Mouse (Mus musculus) heart, embryonic 13.5 days (tissue): ENCODE data around the gene Gpr33. TPM values are rescaled to one million over a fixed set of nuclear protein-coding genes. Genes with fewer than 3 reads are reported as not detected.

Experiments
- ATAC-seq: fragments of 200-750 bp; cut with Nextera tagmentation; 2 replicates; pipeline ENCODE4 v1.8.0; 2017; ENCODE audit warnings: moderate TSS enrichment; ENCODE audit not compliant: insufficient number of reproducible peaks, low FRiP score, low TSS enrichment; ENCODE audit errors: extremely low read depth
- H3K27ac ChIP-seq: fragments of 300-500 bp; sonication (generic); replicated peaks from 2 replicates; pipeline ENCODE4 v1.5.1; 2015; ENCODE audit warnings: moderate library complexity, mild to moderate bottlenecking, inconsistent platforms
- H3K27me3 ChIP-seq: fragments of 300-500 bp; sonication (generic); replicated peaks from 2 replicates; pipeline ENCODE4 v1.6.1; 2015; ENCODE audit warnings: mild to moderate bottlenecking, inconsistent platforms
- H3K36me3 ChIP-seq: fragments of 300-500 bp; sonication (generic); 2 replicates; pipeline ENCODE4 v1.6.1; 2015; ENCODE audit warnings: mild to moderate bottlenecking, inconsistent platforms
- H3K4me1 ChIP-seq: fragments of 300-500 bp; sonication (generic); 2 replicates; pipeline ENCODE4 v1.6.1; 2015; ENCODE audit warnings: inconsistent platforms
- H3K4me2 ChIP-seq: fragments of 300-500 bp; sonication (generic); 2 replicates; pipeline ENCODE4 v1.6.1; 2015; ENCODE audit warnings: inconsistent platforms, mild to moderate bottlenecking, moderate library complexity
- H3K4me3 ChIP-seq: fragments of 300-500 bp; sonication (generic); 2 replicates; pipeline ENCODE4 v1.5.1; 2015; ENCODE audit warnings: moderate library complexity, mild to moderate bottlenecking, inconsistent platforms
- H3K9ac ChIP-seq: fragments of 300-500 bp; sonication (generic); 2 replicates; pipeline ENCODE4 v1.6.1; 2015; ENCODE audit warnings: inconsistent platforms, mild to moderate bottlenecking, moderate library complexity
- H3K9me3 ChIP-seq: fragments of 300-500 bp; sonication (generic); 2 replicates; pipeline ENCODE4 v1.6.1; 2016; ENCODE audit warnings: inconsistent platforms
- WGBS: fragments of 180-500 bp; shearing (Covaris S2); methylation state at CpG from one replicate; pipeline ENCODE4 v1.1.7; 2015; ENCODE audit warnings: mixed read lengths; 5-methylcytosine and 5-hydroxymethylcytosine counted together
- polyA plus RNA-seq: library from polyadenylated mRNA; unstranded; fragments of >200 nt; fragmentation: Nextera tagmentation; extraction: Ambion mirVana; gene quantifications from 2 replicates; pipeline ENCODE4 v1.2.1, GENCODE M21; 2015

The Gpr33 gene
- polyA plus RNA-seq, 1 experiment from 2014 or later: not detected

- H3K4me2 ChIP-seq: 0 out of 2 replicates have a peak overlapping the region, but pooled peaks have one; percentile 7
- H3K36me3 ChIP-seq: no peaks in the 10 kb centered on the region
- no peaks in the 10 kb centered on the region for H3K27me3 ChIP-seq
- ATAC-seq: no peak
- peaks cover 14% of the 10 kb centered on the region for H3K4me1 ChIP-seq
- no peak overlapping the region for H3K9ac ChIP-seq
- 68% methylated on average over 15 of the region's 15 CpGs for WGBS
- no peak overlapping the region for H3K4me3 ChIP-seq
- H3K27ac ChIP-seq: no peak overlapping the region
- H3K9me3 ChIP-seq: no peaks in the 10 kb centered on the region
Observed at GRCm38 (mm10) chr12:52009928-52010629, 17.8 kb downstream of the Gpr33 start.

GRCm38 (mm10) chr12:52006633-52006994 is 21.2 kb downstream of the Gpr33 start:
- WGBS: 46% methylated on average over 5 of the region's 5 CpGs
- Histone ChIP-seq H3K27me3 (no peaks in the 10 kb centered on the region), H3K9ac (peak overlapping the region; percentile 90), H3K4me2 (peak overlapping the region; percentile 82), H3K9me3 (no peaks in the 10 kb centered on the region), H3K36me3 (peaks cover 10% of the 10 kb centered on the region), H3K4me1 (peaks cover 9% of the 10 kb centered on the region), H3K4me3 (peak overlapping the region; percentile 87), H3K27ac (0 out of 2 replicates have a peak overlapping the region, but pooled peaks have one; percentile 10)
- ATAC-seq: 0 out of 2 replicates have a peak, but pooled peaks have one; percentile 20

GRCm38 (mm10) chr12:52005877-52006632 is 21.8 kb downstream of the Gpr33 start, which contains the start of gene Dtd2:
Gene Dtd2 (minus strand): TSS chr12:52006501.
- Histone ChIP-seq H3K9ac (peak within 1 kb of the TSS; percentile 90), H3K9me3 (no peaks in the 10 kb centered on the region), H3K4me1 (peaks cover 13% of the 10 kb centered on the region), H3K27ac (peak within 1 kb of the TSS; percentile 78), H3K4me2 (peak within 1 kb of the TSS; percentile 82), H3K4me3 (peak within 1 kb of the TSS; percentile 87), H3K27me3 (no peaks in the 10 kb centered on the region), H3K36me3 (peaks cover 10% of the 10 kb centered on the region)
- ATAC-seq: peak; percentile 93
- WGBS: 2% methylated on average over 46 of the region's 46 CpGs

GRCm38 (mm10) chr12:52002746-52003145 is 25.1 kb downstream of the Gpr33 start:
- H3K4me2 ChIP-seq: no peak overlapping the region
- H3K27ac ChIP-seq: no peak overlapping the region
- peaks cover 34% of the 10 kb centered on the region for H3K36me3 ChIP-seq
- no peaks in the 10 kb centered on the region for H3K27me3 ChIP-seq
- peaks cover 13% of the 10 kb centered on the region for H3K4me1 ChIP-seq
- H3K4me3 ChIP-seq: no peak overlapping the region
- no peaks in the 10 kb centered on the region for H3K9me3 ChIP-seq
- ATAC-seq: no peak
- H3K9ac ChIP-seq: no peak overlapping the region
- 89% methylated on average over 3 of the region's 3 CpGs for WGBS

GRCm38 (mm10) chr12:52001544-52001943 is 26.3 kb downstream of the Gpr33 start:
- H3K9me3 ChIP-seq: no peaks in the 10 kb centered on the region
- H3K27me3 ChIP-seq: no peaks in the 10 kb centered on the region
- peaks cover 46% of the 10 kb centered on the region for H3K36me3 ChIP-seq
- H3K9ac ChIP-seq: no peak overlapping the region
- no peak for ATAC-seq
- WGBS: 20% methylated on average over 4 of the region's 4 CpGs
- peaks cover 9% of the 10 kb centered on the region for H3K4me1 ChIP-seq
- no peak overlapping the region for H3K4me3 ChIP-seq
- H3K4me2 ChIP-seq: no peak overlapping the region
- H3K27ac ChIP-seq: no peak overlapping the region

GRCm38 (mm10) chr12:51998366-51998932 is 29.4 kb downstream of the Gpr33 start:
- H3K9ac ChIP-seq: no peak overlapping the region
- no peak for ATAC-seq
- H3K4me1 ChIP-seq: 0 out of 2 replicates have a peak, but pooled peaks cover 4% of the 10 kb centered on the region
- WGBS: 66% methylated on average over 9 of the region's 9 CpGs
- H3K36me3 ChIP-seq: peaks cover 66% of the 10 kb centered on the region
- H3K27ac ChIP-seq: no peak overlapping the region
- no peak overlapping the region for H3K4me3 ChIP-seq
- H3K9me3 ChIP-seq: no peaks in the 10 kb centered on the region
- H3K4me2 ChIP-seq: no peak overlapping the region
- H3K27me3 ChIP-seq: no peaks in the 10 kb centered on the region

- no peak for ATAC-seq
- Histone ChIP-seq H3K4me2 (no peak overlapping the region), H3K36me3 (peaks cover 66% of the 10 kb centered on the region), H3K27ac (no peak overlapping the region), H3K9ac (no peak overlapping the region), H3K4me1 (no peaks in the 10 kb centered on the region), H3K4me3 (no peak overlapping the region), H3K27me3 (no peaks in the 10 kb centered on the region), H3K9me3 (no peaks in the 10 kb centered on the region)
- WGBS: 86% methylated on average over 1 of the region's 1 CpGs
Observed at GRCm38 (mm10) chr12:51995738-51996536, 31.9 kb downstream of the Gpr33 start.

- no peak for ATAC-seq
- peaks cover 5% of the 10 kb centered on the region for H3K4me1 ChIP-seq
- no peak overlapping the region; the same call in 1 of the 2 replicates for H3K9ac ChIP-seq
- H3K27ac ChIP-seq: no peak overlapping the region
- WGBS: 55% methylated on average over 2 of the region's 2 CpGs
- H3K4me3 ChIP-seq: no peak overlapping the region
- peaks cover 27% of the 10 kb centered on the region for H3K36me3 ChIP-seq
- no peaks in the 10 kb centered on the region for H3K27me3 ChIP-seq
- no peak overlapping the region for H3K4me2 ChIP-seq
- no peaks in the 10 kb centered on the region for H3K9me3 ChIP-seq
Observed at GRCm38 (mm10) chr12:51990629-51991028, 37.2 kb downstream of the Gpr33 start.

GRCm38 (mm10) chr12:51988536-51988935 is 39.3 kb downstream of the Gpr33 start:
- H3K36me3 ChIP-seq: peaks cover 6% of the 10 kb centered on the region
- no peak overlapping the region for H3K4me3 ChIP-seq
- no peak overlapping the region for H3K9ac ChIP-seq
- H3K4me1 ChIP-seq: peaks cover 15% of the 10 kb centered on the region
- no peak overlapping the region for H3K27ac ChIP-seq
- no peak overlapping the region for H3K4me2 ChIP-seq
- ATAC-seq: no peak
- H3K27me3 ChIP-seq: no peaks in the 10 kb centered on the region
- no peaks in the 10 kb centered on the region for H3K9me3 ChIP-seq
- 70% methylated on average over 5 of the region's 5 CpGs for WGBS

- Histone ChIP-seq H3K4me3 (no peak overlapping the region), H3K4me2 (no peak overlapping the region), H3K9ac (no peak overlapping the region), H3K4me1 (peaks cover 15% of the 10 kb centered on the region), H3K36me3 (peaks cover 4% of the 10 kb centered on the region; the same call in 1 of the 2 replicates), H3K27ac (no peak overlapping the region), H3K27me3 (no peaks in the 10 kb centered on the region), H3K9me3 (no peaks in the 10 kb centered on the region)
- 40% methylated on average over 4 of the region's 4 CpGs for WGBS
- no peak for ATAC-seq
Observed at GRCm38 (mm10) chr12:51985826-51986225, 42.0 kb downstream of the Gpr33 start.
